Mouse (Mus musculus): ENCODE results near the gene Lck. TPM values are rescaled to one million over a fixed set of nuclear protein-coding genes. Genes with fewer than 3 reads are reported as not detected.
"Not testable (repeated sequence)": the region's sequence is repeated elsewhere in the genome, so short reads cannot be mapped to it uniquely, and the experiment has no call there.

The Lck gene
- total and polyA plus RNA-seq, 2 experiments = 0.92 to 1.7 TPM

DNA sequence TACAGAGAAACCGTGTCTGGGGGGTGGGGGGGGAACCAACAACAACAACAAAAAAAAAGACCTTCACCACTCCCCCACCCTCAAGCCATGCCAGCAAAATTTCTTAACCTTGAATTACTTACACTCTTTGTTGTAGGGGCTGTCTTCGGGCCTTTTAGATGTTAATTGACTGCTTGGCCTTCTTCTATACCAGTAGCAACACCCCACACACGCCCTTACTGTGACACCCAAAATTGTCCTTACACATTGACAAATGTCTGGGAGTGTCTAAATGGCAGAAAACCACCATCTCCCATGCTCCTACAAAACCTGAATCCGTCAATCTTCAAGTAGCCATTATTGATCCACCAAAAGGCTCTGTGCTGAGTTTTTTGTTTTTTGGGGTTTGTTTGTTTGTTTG is 29.3 kb downstream of the Lck start:
- 100% methylated on average over 4 of the region's 4 CpGs for WGBS
- peaks cover 7% of the 10 kb centered on the region for H3K4me1 ChIP-seq (ENCODE audit: control insufficient read depth, insufficient read depth, low read length)
- H3K27me3 ChIP-seq (ENCODE audit: control insufficient read depth, insufficient read depth, low read length) = no peaks in the 10 kb centered on the region
- H3K36me3 ChIP-seq (ENCODE audit: control insufficient read depth, insufficient read depth, low read length) = no peaks in the 10 kb centered on the region
- no peak overlapping the region for H3K4me3 ChIP-seq (ENCODE audit: insufficient read depth, low read depth, low read length)
- DNase-seq (ENCODE audit: extremely low read depth, low read depth, low spot score) = no peak
- no peak overlapping the region for H3K9ac ChIP-seq (ENCODE audit: low read depth, low read length)
- H3K79me2 ChIP-seq (ENCODE audit: control insufficient read depth, insufficient read depth, low read length) = peaks cover 17% of the 10 kb centered on the region; the same call in 1 of the 2 replicates
- TF ChIP-seq POLR2A (IDR thresholded peaks at IDR 0.05; ENCODE audit: extremely low read depth, insufficient read depth, low read length) (no peak), CTCF (IDR thresholded peaks at IDR 0.05; ENCODE audit: low read depth, low read length) (no peak)
- H3K27ac ChIP-seq (replicated peaks; ENCODE audit: insufficient read depth, low read depth, low read length) = no peak overlapping the region

DNA sequence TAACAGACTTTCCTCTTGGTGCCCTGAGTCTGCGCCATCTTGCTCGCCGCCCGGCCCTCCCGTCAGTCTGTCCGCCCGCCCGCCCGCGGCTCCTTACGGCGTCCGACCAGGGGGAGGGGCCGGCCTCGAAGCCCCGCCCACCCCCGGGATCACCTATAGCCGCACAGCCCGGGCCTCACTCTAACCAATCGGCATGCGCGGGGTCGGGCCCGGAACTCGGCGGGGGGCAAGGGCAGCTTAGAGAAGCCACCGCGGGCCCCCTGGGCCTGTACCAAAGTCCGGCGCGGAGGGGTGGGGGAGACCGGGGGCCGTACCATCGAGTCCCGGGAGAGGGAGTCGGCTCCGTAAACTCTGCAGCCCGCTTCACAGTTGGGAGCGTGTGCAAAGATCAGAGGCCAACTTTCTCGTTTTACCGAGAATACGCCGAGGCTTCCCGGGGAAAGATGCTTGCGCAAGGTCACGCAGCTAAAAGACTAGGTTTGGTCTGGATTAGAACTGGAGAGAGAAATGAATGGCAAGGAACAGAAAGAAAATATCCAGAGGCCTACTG is 30.8 kb downstream of the Lck start, which contains the start of gene Hdac1:
TSS of gene Hdac1 (minus strand) at position 122 of the 550 bp plus-strand sequence.
- Histone ChIP-seq H3K79me2 (ENCODE audit: control insufficient read depth, insufficient read depth, low read length) (peaks cover 17% of the 10 kb centered on the region), H3K9ac (ENCODE audit: low read depth, low read length) (peak within 1 kb of the TSS; percentile 94), H3K27ac (replicated peaks; ENCODE audit: insufficient read depth, low read depth, low read length) (peak within 1 kb of the TSS; percentile 50), H3K4me1 (ENCODE audit: control insufficient read depth, insufficient read depth, low read length) (peaks cover 7% of the 10 kb centered on the region), H3K4me3 (ENCODE audit: insufficient read depth, low read depth, low read length) (peak within 1 kb of the TSS; percentile 78), H3K27me3 (ENCODE audit: control insufficient read depth, insufficient read depth, low read length) (no peaks in the 10 kb centered on the region), H3K36me3 (ENCODE audit: control insufficient read depth, insufficient read depth, low read length) (no peaks in the 10 kb centered on the region)
- TF ChIP-seq POLR2A (IDR thresholded peaks at IDR 0.05; ENCODE audit: extremely low read depth, insufficient read depth, low read length) (peak; percentile 92; the same call in 1 of the 2 replicates), CTCF (IDR thresholded peaks at IDR 0.05; ENCODE audit: low read depth, low read length) (0 out of 2 replicates have a peak, but pooled peaks have one; percentile 7)
- DNase-seq (ENCODE audit: extremely low read depth, low read depth, low spot score) = peak; percentile 82
- WGBS = 1% methylated on average over 46 of the region's 46 CpGs

DNA sequence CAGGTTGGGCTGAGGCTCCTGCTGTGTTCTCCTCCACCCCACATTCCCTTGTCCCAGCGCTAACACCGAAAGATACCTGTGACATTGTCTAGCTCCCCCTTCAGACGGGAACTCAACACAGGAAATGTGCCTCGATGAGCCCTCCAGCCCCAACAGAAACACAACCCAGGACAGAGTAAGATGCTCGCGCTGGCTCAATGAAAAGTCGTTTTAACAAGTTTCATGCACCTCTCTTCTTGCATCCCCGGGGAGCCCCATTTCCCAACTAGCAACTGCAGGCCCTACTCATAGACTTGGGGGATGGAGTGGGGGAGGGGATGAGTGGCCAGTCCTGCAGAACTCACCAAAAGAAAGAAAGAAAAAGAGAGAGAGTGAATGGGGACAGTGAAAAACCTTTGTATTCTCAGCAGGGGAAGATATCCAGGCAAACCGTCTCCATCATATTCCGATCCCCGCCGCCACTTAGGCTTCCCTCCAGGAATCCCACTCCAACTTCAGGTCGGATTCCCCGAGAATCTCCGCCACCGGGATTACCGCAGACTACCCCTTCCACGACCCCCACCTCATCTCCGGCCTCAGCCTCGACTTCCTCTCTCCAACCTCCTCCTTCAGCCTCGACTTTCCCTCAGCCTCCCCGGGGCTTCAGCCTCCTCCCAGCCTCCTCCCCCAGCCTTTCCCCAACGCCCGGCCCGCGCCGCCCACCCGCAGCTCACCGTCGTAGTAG is 31.4 kb downstream of the Lck start:
- Histone ChIP-seq H3K4me1 (ENCODE audit: control insufficient read depth, insufficient read depth, low read length) (peaks cover 7% of the 10 kb centered on the region), H3K4me3 (ENCODE audit: insufficient read depth, low read depth, low read length) (peak overlapping the region; percentile 78), H3K27me3 (ENCODE audit: control insufficient read depth, insufficient read depth, low read length) (no peaks in the 10 kb centered on the region), H3K36me3 (ENCODE audit: control insufficient read depth, insufficient read depth, low read length) (no peaks in the 10 kb centered on the region), H3K9ac (ENCODE audit: low read depth, low read length) (peak overlapping the region; percentile 94), H3K79me2 (ENCODE audit: control insufficient read depth, insufficient read depth, low read length) (peaks cover 17% of the 10 kb centered on the region), H3K27ac (replicated peaks; ENCODE audit: insufficient read depth, low read depth, low read length) (peak overlapping the region; percentile 33; the same call in 1 of the 2 replicates)
- no peak for TF ChIP-seq CTCF (IDR thresholded peaks at IDR 0.05; ENCODE audit: low read depth, low read length)
- TF ChIP-seq POLR2A (IDR thresholded peaks at IDR 0.05; ENCODE audit: extremely low read depth, insufficient read depth, low read length) = no peak
- no peak for DNase-seq (ENCODE audit: extremely low read depth, low read depth, low spot score)
- WGBS = under 1% methylated on average over 30 of the region's 30 CpGs

DNA sequence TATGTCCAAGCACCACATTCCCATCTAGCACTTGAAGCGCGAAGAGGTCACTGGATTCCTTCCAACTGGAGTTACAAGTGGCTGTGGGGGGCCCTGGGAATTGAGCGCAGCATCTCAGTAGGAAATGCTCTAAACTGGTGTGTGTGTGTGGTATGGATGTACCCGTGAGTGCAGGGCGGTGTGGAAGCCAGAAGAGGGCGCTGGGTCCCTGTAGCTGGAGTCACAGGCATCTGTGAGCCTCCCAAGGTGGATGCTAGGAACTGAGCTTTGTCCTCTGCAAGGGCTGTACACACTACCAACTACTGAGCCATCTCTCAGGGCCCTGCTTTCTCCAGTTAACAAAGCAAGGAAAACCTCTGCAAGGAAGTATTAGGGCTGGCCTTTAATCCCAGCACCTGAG is 33.4 kb downstream of the Lck start:
- Histone ChIP-seq H3K79me2 (ENCODE audit: control insufficient read depth, insufficient read depth, low read length) (peaks cover 20% of the 10 kb centered on the region), H3K27me3 (ENCODE audit: control insufficient read depth, insufficient read depth, low read length) (no peaks in the 10 kb centered on the region), H3K27ac (replicated peaks; ENCODE audit: insufficient read depth, low read depth, low read length) (no peak overlapping the region), H3K36me3 (ENCODE audit: control insufficient read depth, insufficient read depth, low read length) (peaks cover 5% of the 10 kb centered on the region; the same call in 1 of the 2 replicates), H3K4me1 (ENCODE audit: control insufficient read depth, insufficient read depth, low read length) (peaks cover 7% of the 10 kb centered on the region), H3K9ac (ENCODE audit: low read depth, low read length) (no peak overlapping the region), H3K4me3 (ENCODE audit: insufficient read depth, low read depth, low read length) (no peak overlapping the region)
- TF ChIP-seq CTCF (IDR thresholded peaks at IDR 0.05; ENCODE audit: low read depth, low read length) (peak; percentile 79), POLR2A (IDR thresholded peaks at IDR 0.05; ENCODE audit: extremely low read depth, insufficient read depth, low read length) (no peak)
- peak; percentile 9 for DNase-seq (ENCODE audit: extremely low read depth, low read depth, low spot score)
- 88% methylated on average over 6 of the region's 6 CpGs for WGBS

DNA sequence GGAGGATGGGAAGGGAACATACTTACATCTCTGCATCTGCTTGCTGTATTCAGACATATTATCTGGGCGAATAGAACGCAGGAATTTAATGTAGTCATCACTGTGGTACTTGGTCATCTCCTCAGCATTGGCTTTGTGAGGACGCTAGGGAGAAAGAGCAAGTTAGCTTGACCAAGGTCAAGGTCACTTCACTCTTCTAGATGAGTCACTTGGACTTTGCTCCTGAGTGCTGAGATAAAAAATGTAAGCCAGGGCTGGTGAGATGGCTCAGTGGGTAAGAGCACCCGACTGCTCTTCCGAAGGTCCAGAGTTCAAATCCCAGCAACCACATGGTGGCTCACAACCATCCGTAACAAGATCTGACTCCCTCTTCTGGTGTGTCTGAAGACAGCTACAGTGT is 44.5 kb downstream of the Lck start:
- H3K79me2 ChIP-seq (ENCODE audit: control insufficient read depth, insufficient read depth, low read length); H3K9ac ChIP-seq (ENCODE audit: low read depth, low read length); H3K27ac ChIP-seq (replicated peaks; ENCODE audit: insufficient read depth, low read depth, low read length); H3K4me3 ChIP-seq (ENCODE audit: insufficient read depth, low read depth, low read length); H3K27me3 ChIP-seq (ENCODE audit: control insufficient read depth, insufficient read depth, low read length); H3K4me1 ChIP-seq (ENCODE audit: control insufficient read depth, insufficient read depth, low read length): not testable (repeated sequence)
- peak; percentile 34 for DNase-seq (ENCODE audit: extremely low read depth, low read depth, low spot score)
- peaks cover 40% of the 10 kb centered on the region for H3K36me3 ChIP-seq (ENCODE audit: control insufficient read depth, insufficient read depth, low read length)
- WGBS = 64% methylated on average over 6 of the region's 6 CpGs

DNA sequence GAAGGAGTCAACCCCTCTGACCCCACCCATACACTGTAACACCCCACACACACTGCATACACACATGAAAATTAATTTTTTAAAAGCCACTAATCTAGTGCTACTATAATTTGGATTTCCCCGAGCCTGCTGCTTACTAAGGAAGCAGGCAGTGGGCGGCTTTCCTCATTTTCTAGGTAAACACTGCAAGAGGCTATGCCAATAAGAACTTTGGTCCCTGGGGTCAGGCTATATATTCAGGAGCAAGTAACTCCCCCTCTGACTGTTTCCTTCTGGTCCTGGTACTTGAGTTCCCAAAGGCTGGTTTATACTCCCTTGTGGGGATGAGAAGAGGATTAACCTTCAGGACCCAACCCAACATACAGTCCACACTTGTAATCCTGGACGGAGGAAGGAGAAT is 47.6 kb downstream of the Lck start:
- peaks cover 49% of the 10 kb centered on the region for H3K36me3 ChIP-seq (ENCODE audit: control insufficient read depth, insufficient read depth, low read length)
- no peak for DNase-seq (ENCODE audit: extremely low read depth, low read depth, low spot score)
- H3K79me2 ChIP-seq (ENCODE audit: control insufficient read depth, insufficient read depth, low read length) = no peaks in the 10 kb centered on the region
- no peak for TF ChIP-seq CTCF (IDR thresholded peaks at IDR 0.05; ENCODE audit: low read depth, low read length)
- no peaks in the 10 kb centered on the region for H3K27me3 ChIP-seq (ENCODE audit: control insufficient read depth, insufficient read depth, low read length)
- no peak overlapping the region for H3K4me3 ChIP-seq (ENCODE audit: insufficient read depth, low read depth, low read length)
- WGBS = 60% methylated on average over 3 of the region's 3 CpGs
- H3K27ac ChIP-seq (replicated peaks; ENCODE audit: insufficient read depth, low read depth, low read length) = no peak overlapping the region
- no peak overlapping the region for H3K9ac ChIP-seq (ENCODE audit: low read depth, low read length)
- H3K4me1 ChIP-seq (ENCODE audit: control insufficient read depth, insufficient read depth, low read length) = no peaks in the 10 kb centered on the region
